Mouse (Mus musculus): Measurements from ENCODE around the gene Zkscan1. TPM values are rescaled to one million over a fixed set of nuclear protein-coding genes. Genes with fewer than 3 reads are reported as not detected.
"Not testable (repeated sequence)": the region's sequence is repeated elsewhere in the genome, so short reads cannot be mapped to it uniquely, and the experiment has no call there.

The Zkscan1 gene
- polyA plus RNA-seq, 1 experiment: 16.8 TPM

DNA sequence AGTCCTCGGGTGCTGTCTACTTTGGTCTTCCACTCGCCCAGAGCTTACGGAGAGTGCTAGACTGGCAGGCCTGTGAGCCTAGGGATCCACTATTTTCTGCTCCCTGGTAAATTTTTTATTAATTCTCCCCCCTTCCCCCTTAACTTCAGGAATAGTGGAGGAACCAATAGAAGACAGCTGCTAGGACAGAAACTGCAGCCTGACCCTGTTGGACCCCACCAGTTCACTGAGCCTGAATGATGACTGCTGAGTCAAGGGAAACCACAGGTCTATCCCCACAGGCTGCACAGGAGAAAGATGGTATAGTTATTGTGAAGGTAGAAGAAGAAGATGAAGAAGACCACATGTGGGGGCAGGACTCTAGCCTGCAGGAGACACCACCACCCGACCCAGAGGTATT lies 7.9 kb downstream of the Zkscan1 start:
- Histone ChIP-seq H3K4me3 (replicated peaks; ENCODE audit: insufficient read depth, low read depth, low read length) (no peak overlapping the region), H3K27ac (ENCODE audit: insufficient read depth, low read length) (no peak overlapping the region), H3K27me3 (ENCODE audit: control insufficient read depth, insufficient read depth, low read length) (no peaks in the 10 kb centered on the region), H3K4me1 (ENCODE audit: control insufficient read depth, insufficient read depth, low read length) (peaks cover 3% of the 10 kb centered on the region)
- TF ChIP-seq CTCF (IDR thresholded peaks at IDR 0.05; ENCODE audit: borderline replicate concordance, insufficient read depth, low read depth, low read length): no peak
- TF ChIP-seq POLR2A (IDR thresholded peaks at IDR 0.05; ENCODE audit: borderline replicate concordance, insufficient read depth, low read length): no peak
- WGBS: 90% methylated on average over 4 of the region's 4 CpGs
- no peak for DNase-seq

DNA sequence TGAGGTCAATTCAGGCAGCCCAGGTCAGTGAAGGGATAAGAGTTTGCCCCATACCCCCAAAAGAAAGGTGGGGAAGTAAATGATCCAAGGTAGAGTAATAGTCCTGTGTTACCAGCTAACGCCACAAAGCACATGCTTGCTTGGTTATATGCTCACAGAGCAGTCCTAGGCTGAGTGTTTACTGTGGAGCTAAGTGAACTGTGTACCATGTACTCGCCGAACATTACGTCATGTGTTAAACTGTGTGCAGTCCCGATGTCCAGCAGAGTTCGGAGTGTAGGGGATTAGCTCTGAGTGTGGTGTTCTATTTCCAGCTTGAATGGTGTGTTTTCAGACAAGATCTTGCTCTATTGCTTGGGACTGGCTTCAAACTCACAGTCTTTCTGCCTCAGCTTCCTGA lies 9.6 kb downstream of the Zkscan1 start:
- no peak for TF ChIP-seq CTCF (IDR thresholded peaks at IDR 0.05; ENCODE audit: borderline replicate concordance, insufficient read depth, low read depth, low read length)
- TF ChIP-seq POLR2A (IDR thresholded peaks at IDR 0.05; ENCODE audit: borderline replicate concordance, insufficient read depth, low read length): no peak
- no peaks in the 10 kb centered on the region for H3K27me3 ChIP-seq (ENCODE audit: control insufficient read depth, insufficient read depth, low read length)
- no peaks in the 10 kb centered on the region for H3K4me1 ChIP-seq (ENCODE audit: control insufficient read depth, insufficient read depth, low read length)
- no peak overlapping the region for H3K27ac ChIP-seq (ENCODE audit: insufficient read depth, low read length)
- H3K4me3 ChIP-seq (replicated peaks; ENCODE audit: insufficient read depth, low read depth, low read length): no peak overlapping the region
- DNase-seq: no peak
- WGBS: 94% methylated on average over 6 of the region's 6 CpGs

DNA sequence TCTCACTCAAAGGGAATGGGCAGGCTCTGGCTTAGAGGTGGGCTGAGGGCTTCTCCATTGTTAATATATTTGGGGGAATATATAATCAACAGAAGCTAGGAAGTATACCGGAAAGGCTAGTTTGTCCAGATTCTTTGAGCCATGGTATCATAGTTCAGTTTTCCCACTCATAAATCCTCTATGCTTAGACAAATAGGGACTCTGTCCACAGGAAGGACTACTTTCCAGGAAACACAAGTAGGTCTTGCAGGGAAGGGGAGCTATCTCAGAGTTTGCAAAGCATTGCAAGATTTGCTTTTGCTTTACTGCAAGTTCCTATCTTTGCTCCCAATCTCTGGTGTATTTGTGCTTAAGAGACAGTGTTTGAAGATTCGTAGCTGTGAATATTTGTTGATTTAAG lies 20.1 kb downstream of the Zkscan1 start:
- DNase-seq: no peak
- H3K27ac ChIP-seq (ENCODE audit: insufficient read depth, low read length): no peak overlapping the region
- H3K4me1 ChIP-seq (ENCODE audit: control insufficient read depth, insufficient read depth, low read length): no peaks in the 10 kb centered on the region
- 92% methylated on average over 2 of the region's 2 CpGs for WGBS
- TF ChIP-seq CTCF (IDR thresholded peaks at IDR 0.05; ENCODE audit: borderline replicate concordance, insufficient read depth, low read depth, low read length) (no peak), POLR2A (IDR thresholded peaks at IDR 0.05; ENCODE audit: borderline replicate concordance, insufficient read depth, low read length) (no peak)
- H3K27me3 ChIP-seq (ENCODE audit: control insufficient read depth, insufficient read depth, low read length): no peaks in the 10 kb centered on the region
- H3K4me3 ChIP-seq (replicated peaks; ENCODE audit: insufficient read depth, low read depth, low read length): no peak overlapping the region

DNA sequence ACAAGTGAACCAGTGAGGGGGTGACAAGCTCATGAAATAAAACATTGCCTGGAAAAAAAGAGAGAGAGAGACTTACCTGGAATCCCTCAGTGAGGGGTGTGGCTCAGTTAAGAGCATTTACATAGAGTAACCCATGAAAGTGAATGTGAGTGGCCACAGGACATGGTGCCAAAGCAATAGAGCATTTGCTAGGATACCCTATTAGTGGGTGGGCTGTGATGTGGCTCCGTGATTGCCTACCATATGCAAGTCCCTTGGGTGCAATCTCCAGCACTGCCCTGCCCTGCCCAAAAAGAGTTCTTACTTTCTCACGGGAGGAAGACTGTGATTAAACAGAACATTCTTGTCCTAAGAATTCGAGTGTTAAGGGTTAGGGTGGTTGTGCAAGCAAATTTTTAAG lies 22.2 kb downstream of the Zkscan1 start:
- no peaks in the 10 kb centered on the region for H3K4me1 ChIP-seq (ENCODE audit: control insufficient read depth, insufficient read depth, low read length)
- no peak overlapping the region for H3K4me3 ChIP-seq (replicated peaks; ENCODE audit: insufficient read depth, low read depth, low read length)
- TF ChIP-seq POLR2A (IDR thresholded peaks at IDR 0.05; ENCODE audit: borderline replicate concordance, insufficient read depth, low read length): no peak
- TF ChIP-seq CTCF (IDR thresholded peaks at IDR 0.05; ENCODE audit: borderline replicate concordance, insufficient read depth, low read depth, low read length): no peak
- WGBS: 61% methylated on average over 3 of the region's 3 CpGs
- H3K27me3 ChIP-seq (ENCODE audit: control insufficient read depth, insufficient read depth, low read length): no peaks in the 10 kb centered on the region
- H3K27ac ChIP-seq (ENCODE audit: insufficient read depth, low read length): no peak overlapping the region
- DNase-seq: no peak

DNA sequence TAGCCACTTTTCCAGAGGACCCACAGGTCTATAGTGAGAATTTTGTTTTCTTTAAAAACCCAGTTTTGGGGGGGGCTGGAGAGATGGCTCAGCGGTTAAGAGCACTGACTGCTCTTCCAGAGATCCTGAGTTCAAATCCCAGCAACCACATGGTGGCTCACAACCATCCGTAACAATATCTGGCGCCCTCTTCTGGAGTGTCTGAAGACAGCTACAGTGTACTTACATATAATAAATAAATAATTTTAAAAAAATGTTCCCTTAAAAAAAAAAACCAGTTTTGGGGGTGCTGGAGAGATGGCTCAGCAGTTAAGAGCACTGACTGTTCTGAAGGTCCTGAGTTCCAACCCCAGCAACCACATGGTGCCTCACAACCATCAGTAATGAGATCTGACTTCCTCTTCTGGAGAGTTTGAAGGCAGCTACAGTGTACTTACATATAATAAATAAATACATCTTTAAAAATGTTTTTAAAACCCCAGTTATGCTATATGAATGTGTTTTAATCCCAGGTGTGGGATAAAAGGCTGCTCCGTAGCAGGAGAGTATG lies 25.0 kb downstream of the Zkscan1 start:
- DNase-seq; H3K27me3 ChIP-seq (ENCODE audit: control insufficient read depth, insufficient read depth, low read length); H3K4me3 ChIP-seq (replicated peaks; ENCODE audit: insufficient read depth, low read depth, low read length); H3K4me1 ChIP-seq (ENCODE audit: control insufficient read depth, insufficient read depth, low read length); H3K27ac ChIP-seq (ENCODE audit: insufficient read depth, low read length): not testable (repeated sequence)
- WGBS: 60% methylated on average over 4 of the region's 4 CpGs

DNA sequence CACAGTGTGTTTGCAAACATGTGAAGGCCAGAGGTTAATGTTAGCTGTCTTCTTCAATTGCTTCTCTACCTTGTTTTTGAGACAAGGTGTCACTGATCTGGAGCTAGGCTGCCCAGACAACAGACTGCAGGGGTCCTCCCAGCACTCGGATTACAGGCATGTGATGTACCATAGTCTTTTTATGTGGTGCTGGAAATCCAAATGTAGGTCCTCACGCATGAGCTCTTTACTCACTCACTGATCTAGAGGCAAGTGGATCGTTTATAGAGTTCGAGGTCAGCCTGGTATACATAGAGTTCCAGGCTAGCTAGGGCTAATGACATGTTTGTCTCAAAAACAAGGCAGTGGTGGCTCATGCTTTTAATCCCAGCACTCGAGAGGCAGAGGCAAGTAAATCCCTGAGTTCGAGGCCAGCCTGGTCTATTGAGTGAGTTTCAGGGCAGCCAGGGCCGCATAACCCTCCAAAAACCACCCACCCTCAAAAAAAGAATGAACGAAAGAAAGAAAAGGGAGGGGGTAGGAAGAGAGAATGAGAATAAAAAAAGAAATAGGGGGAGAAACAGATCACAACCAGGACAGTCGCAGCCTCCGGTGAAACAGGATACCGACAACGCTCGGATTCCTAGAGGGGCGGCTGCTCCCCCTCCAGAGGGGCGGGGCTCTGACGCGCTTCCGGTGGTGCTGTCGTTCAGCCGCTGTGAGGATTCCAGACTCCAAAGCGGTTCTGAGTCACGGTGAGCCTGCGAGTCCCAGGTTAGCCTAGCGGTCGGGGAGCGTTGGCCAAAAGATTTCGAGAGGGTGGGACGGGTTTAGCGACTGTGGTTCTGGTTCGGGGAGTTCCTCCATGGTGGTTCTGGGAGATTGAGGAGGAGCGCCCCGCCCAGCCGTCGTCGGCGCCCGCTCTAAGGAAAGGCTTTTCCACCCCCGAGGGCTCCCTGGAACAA lies 31.6 kb downstream of the Zkscan1 start, which contains the start of gene Zscan21:
Gene Zscan21 (plus strand): TSS at position 649 of the 944 bp plus-strand sequence.
- TF ChIP-seq CTCF (IDR thresholded peaks at IDR 0.05; ENCODE audit: borderline replicate concordance, insufficient read depth, low read depth, low read length) (no peak), POLR2A (IDR thresholded peaks at IDR 0.05; ENCODE audit: borderline replicate concordance, insufficient read depth, low read length) (no peak; the same call in none of the 2 replicates)
- H3K4me1 ChIP-seq (ENCODE audit: control insufficient read depth, insufficient read depth, low read length): no peaks in the 10 kb centered on the region
- WGBS: 6% methylated on average over 38 of the region's 38 CpGs
- peak within 1 kb of the TSS; percentile 64 for H3K27ac ChIP-seq (ENCODE audit: insufficient read depth, low read length)
- H3K4me3 ChIP-seq (replicated peaks; ENCODE audit: insufficient read depth, low read depth, low read length): peak within 1 kb of the TSS; percentile 97
- DNase-seq: peak; percentile 90 to 91
- no peaks in the 10 kb centered on the region for H3K27me3 ChIP-seq (ENCODE audit: control insufficient read depth, insufficient read depth, low read length)

DNA sequence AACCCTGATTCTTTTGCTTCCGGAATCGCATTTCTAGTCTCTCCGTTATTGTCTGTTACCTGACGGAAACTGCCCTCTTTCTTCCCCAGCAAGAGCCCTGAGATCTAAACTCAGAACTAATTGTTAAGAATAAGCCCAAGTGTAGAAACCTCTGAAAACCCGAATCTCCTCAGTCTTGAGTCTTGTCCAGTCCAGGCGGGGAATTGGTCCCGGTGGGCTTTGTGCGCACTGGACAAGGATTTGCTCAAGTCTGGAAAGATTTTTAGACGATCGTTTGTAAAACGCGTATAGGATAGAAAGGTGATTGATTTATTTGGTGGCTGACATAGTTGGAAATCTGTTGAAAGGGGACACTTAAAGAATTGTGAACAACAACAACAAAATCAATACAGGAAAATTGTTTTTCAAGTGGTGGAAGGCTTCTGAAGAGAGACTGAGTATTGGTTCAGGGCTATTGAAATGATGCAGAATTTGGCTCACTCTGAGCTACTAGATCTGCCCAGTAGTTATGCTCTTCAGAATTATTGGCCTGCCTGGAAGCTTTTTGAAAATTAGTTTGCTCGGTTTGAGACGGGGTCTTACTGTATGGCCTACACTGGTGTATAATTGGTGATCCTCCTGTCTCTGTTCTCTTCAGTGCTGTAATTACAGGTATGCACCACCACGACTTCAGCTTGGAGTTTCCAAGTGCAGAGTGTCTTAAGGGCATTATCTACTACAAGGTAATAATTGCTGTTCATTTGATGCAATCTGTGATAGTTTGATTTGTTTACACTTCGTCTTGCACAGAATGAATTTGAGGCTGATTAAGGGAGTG lies 32.5 kb downstream of the Zkscan1 start:
- no peak for TF ChIP-seq CTCF (IDR thresholded peaks at IDR 0.05; ENCODE audit: borderline replicate concordance, insufficient read depth, low read depth, low read length)
- TF ChIP-seq POLR2A (IDR thresholded peaks at IDR 0.05; ENCODE audit: borderline replicate concordance, insufficient read depth, low read length): no peak
- peak overlapping the region; percentile 97 for H3K4me3 ChIP-seq (replicated peaks; ENCODE audit: insufficient read depth, low read depth, low read length)
- H3K27ac ChIP-seq (ENCODE audit: insufficient read depth, low read length): peak overlapping the region; percentile 45
- WGBS: 3% methylated on average over 16 of the region's 16 CpGs
- H3K4me1 ChIP-seq (ENCODE audit: control insufficient read depth, insufficient read depth, low read length): no peaks in the 10 kb centered on the region
- no peak for DNase-seq
- no peaks in the 10 kb centered on the region for H3K27me3 ChIP-seq (ENCODE audit: control insufficient read depth, insufficient read depth, low read length)
